In the genomic region with DNA sequence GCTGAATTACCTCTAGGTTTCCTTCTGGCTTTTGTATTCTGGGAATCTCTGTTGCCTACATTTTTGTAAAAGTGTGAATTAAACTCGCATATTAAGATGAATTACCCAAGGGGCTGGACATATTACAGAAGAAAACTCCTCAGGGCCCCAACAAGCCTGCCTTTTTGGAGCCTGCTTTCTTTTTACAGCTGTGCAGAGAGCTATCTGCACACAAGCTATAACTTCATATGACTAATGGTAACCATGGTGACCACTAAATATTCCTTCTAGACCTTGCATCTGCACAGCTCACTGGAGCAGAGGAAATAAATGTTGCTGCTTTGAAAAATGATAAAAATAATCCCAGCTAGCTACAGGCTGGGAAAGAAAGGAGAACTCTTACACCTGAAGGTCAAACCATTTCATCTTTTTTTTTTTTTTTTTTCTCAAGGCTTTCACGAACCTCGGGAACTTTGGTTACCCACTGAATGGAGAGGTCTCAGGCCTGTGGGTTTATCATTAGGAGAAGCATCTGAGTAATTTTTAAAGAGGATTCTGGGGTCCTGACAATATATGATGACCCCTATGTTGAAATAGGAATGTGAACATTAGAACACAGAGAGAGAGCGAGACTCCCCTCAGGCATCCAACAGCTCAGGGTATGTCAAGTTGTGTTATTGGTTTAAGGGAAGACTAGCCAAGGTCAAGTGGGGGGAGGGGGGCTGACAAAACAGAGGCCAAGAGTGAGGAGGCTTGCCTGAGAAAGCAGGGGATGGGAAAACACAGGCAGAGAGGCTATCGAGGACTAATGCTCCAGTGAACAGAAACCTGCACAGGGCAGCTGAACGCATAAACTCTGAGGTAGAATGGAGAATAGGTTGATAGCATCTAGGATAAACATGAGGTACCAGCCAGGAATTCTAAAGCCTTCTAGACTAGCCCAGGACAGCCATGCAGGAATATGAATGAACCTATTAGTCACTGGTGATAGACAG, we compare ENCODE assay signal across 10 mouse cellular contexts.
DNase-seq lines count a peak whose midpoint lies in the region; ATAC-seq and TF ChIP-seq lines count a peak whose summit lies in the region.
"Had no signal": no experiment of that assay in that cellular context is flagged by ENCODE, and none has a peak within 500 bp of the region (broad histone marks: within the 10 kb centered on the region; RNA-seq: fewer than 3 reads in every experiment).

No protein-coding gene starts in this region.

- DNase-seq in heart, adult 11 months = peak; percentile 88
- DNase-seq in heart, adult 2 months = no peak
- DNase-seq in 3T3-L1 (ENCODE audit: low read depth, low spot score) = peak; percentile 81
- peak; percentile 90 for DNase-seq in embryonic facial prominence, embryonic 14.5 days (ENCODE audit: low spot score)
- DNase-seq in kidney, postnatal 36 days = peak; percentile 35 to 40
- no peak for DNase-seq in thymus, postnatal 10 days (ENCODE audit: low spot score in 2 of 2)
- DNase-seq in gastrocnemius, postnatal 36 days = no peak
- DNase-seq: lung, adult 2 months had no signal

- H3K9me3 ChIP-seq in embryonic facial prominence, embryonic 14.5 days (ENCODE audit: control insufficient read depth, low read length) = no peaks in the 10 kb centered on the region

- no peak overlapping the region for H3K9ac ChIP-seq in heart, adult 2 months (ENCODE audit: low read depth, low read length)
- H3K9ac ChIP-seq in embryonic facial prominence, embryonic 14.5 days (ENCODE audit: low read depth, low read length) = no peak overlapping the region

- no peak overlapping the region for H3K4me3 ChIP-seq in heart, adult 2 months
- no peak overlapping the region for H3K4me3 ChIP-seq in embryonic facial prominence, embryonic 14.5 days (ENCODE audit: low read depth, low read length)

- no peaks in the 10 kb centered on the region for H3K79me2 ChIP-seq in heart, adult 2 months (replicated peaks; ENCODE audit: control insufficient read depth, insufficient read depth, low read length)

- TF ChIP-seq POLR2A in heart, adult 2 months (IDR thresholded peaks at IDR 0.05; ENCODE audit: insufficient read depth, low read depth, low read length) = no peak

- TF ChIP-seq CTCF in heart, adult 2 months (IDR thresholded peaks at IDR 0.05) = no peak

- WGBS in heart, adult 2 months = 56% methylated on average over 6 of the region's 6 CpGs
- 51% methylated on average over 6 of the region's 6 CpGs for WGBS in embryonic facial prominence, embryonic 14.5 days

- H3K27me3 ChIP-seq in heart, adult 2 months (ENCODE audit: control insufficient read depth, insufficient read depth, low read length) = no peaks in the 10 kb centered on the region
- H3K27me3 ChIP-seq in embryonic facial prominence, embryonic 14.5 days (replicated peaks; ENCODE audit: control insufficient read depth, insufficient read depth, low read length) = no peaks in the 10 kb centered on the region

- intact Hi-C loops in heart, adult 2 months (cut with DNase I) = loop anchor here (10.0 kb wide), 2 partner anchors 70 to 230 kb away; no protein-coding TSS in a partner anchor
- intact Hi-C loops in gastrocnemius, postnatal 36 days (cut with DNase I) = no loop called here

- no peak overlapping the region for H3K4me2 ChIP-seq in embryonic facial prominence, embryonic 14.5 days (ENCODE audit: low read depth, low read length)

- H3K27ac ChIP-seq in heart, adult 2 months = no peak overlapping the region; the same call in 1 of the 2 replicates
- H3K27ac ChIP-seq in embryonic facial prominence, embryonic 14.5 days (replicated peaks; ENCODE audit: low read depth, low read length) = no peak overlapping the region; the same call in 1 of the 2 replicates

- peak; percentile 89 for ATAC-seq in embryonic facial prominence, embryonic 14.5 days (ENCODE audit: low read depth)
- no peak for ATAC-seq in erythroid progenitor cell, adult 5-6 weeks (replicated peaks; ENCODE audit: low FRiP score, poor library complexity, severe bottlenecking)
- ATAC-seq: inflammation-experienced regulatory T-cells, adult 6 months had no signal

- no peak for TF ChIP-seq EP300 in heart, adult 2 months (IDR thresholded peaks at IDR 0.05; ENCODE audit: insufficient read depth, low read depth, low read length)

- H3K36me3 ChIP-seq in heart, adult 2 months (ENCODE audit: control insufficient read depth, insufficient read depth, low read length) = no peaks in the 10 kb centered on the region
- H3K36me3 ChIP-seq in embryonic facial prominence, embryonic 14.5 days (ENCODE audit: control insufficient read depth, insufficient read depth, low read length) = no peaks in the 10 kb centered on the region

- peaks cover 3% of the 10 kb centered on the region for H3K4me1 ChIP-seq in heart, adult 2 months (ENCODE audit: control insufficient read depth, insufficient read depth, low read length)
- peaks cover 14% of the 10 kb centered on the region for H3K4me1 ChIP-seq in embryonic facial prominence, embryonic 14.5 days (ENCODE audit: control insufficient read depth, insufficient read depth, low read length)

Comparison
In these comparisons a context has a peak if more than half of its experiments do, and no peak if none do; other contexts are left out.
1. DNase-seq: peak in heart, adult 11 months (single experiment), 3T3-L1 (single experiment), embryonic facial prominence, embryonic 14.5 days (single experiment) and kidney, postnatal 36 days (2 of 2); none in heart, adult 2 months (0 of 2), thymus, postnatal 10 days (0 of 2) and gastrocnemius, postnatal 36 days (0 of 2).